Mouse (Mus musculus): ENCODE data around the gene Mapkap1. TPM values are rescaled to one million over a fixed set of nuclear protein-coding genes. Genes with fewer than 3 reads are reported as not detected.
"Not testable (repeated sequence)": the region's sequence is repeated elsewhere in the genome, so short reads cannot be mapped to it uniquely, and the experiment has no call there.

The Mapkap1 gene
- polyA plus RNA-seq, 1 experiment from 2014 or later, result 122 TPM

DNA sequence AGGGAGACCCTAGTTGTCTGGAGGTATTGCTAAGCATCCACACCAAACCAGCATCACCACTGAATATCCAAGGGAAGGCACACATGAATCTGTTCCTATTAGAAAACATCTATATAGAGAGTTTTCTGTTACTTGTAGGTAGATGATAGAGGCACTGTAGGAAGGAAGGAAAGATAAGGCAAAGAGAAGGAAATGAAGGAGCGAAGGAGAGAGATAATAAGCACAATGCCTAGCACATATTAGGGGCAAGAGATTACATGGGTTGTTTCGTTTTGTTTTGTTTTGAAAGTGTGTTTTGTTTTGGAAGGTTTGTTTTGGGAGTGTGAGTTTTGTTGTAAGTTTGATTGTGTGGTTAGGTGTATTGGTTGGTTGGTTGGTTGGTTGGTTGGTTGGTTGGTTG, 27.6 kb upstream of the Mapkap1 start:
- no peak for ATAC-seq (ENCODE audit: insufficient number of reproducible peaks, insufficient read depth, low FRiP score, low TSS enrichment)
- Histone ChIP-seq H3K9ac (no peak overlapping the region), H3K4me2 (replicated peaks) (no peak overlapping the region), H3K9me3 (no peaks in the 10 kb centered on the region), H3K27me3 (no peaks in the 10 kb centered on the region), H3K4me1 (no peaks in the 10 kb centered on the region), H3K4me3 (no peak overlapping the region), H3K27ac (no peak overlapping the region), H3K36me3 (no peaks in the 10 kb centered on the region)
- WGBS, result 86% methylated on average over 2 of the region's 2 CpGs

- Histone ChIP-seq H3K4me3 (no peak overlapping the region), H3K27ac (no peak overlapping the region), H3K36me3 (no peaks in the 10 kb centered on the region), H3K4me1 (no peaks in the 10 kb centered on the region), H3K9ac (no peak overlapping the region), H3K4me2 (replicated peaks) (no peak overlapping the region), H3K27me3 (no peaks in the 10 kb centered on the region), H3K9me3 (no peaks in the 10 kb centered on the region)
- WGBS, result 55% methylated on average over 4 of the region's 4 CpGs
- no peak for ATAC-seq (ENCODE audit: insufficient number of reproducible peaks, insufficient read depth, low FRiP score, low TSS enrichment)
Measured at GRCm38 (mm10) chr2:34399535-34399934, 7.0 kb upstream of the Mapkap1 start.

DNA sequence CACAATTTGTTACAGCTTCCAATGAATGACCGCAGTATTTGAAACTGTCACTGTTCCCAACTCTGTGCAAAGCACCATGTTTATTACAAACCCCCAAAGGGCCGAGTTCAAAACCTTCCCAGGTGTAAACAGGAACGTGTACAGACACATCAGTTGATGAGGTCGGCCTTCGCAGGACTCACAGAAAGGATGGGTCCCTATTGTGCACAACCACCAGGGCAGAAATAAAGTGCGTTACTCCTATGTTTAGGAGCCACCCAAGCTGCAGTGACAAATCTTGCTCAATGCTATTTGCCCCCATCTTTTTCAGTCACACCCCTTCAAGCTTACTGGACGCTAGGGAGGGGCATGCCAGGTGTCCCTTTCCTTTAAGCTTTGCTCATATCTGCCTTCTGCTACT, 1.0 kb downstream of the Mapkap1 start:
- no peaks in the 10 kb centered on the region for H3K9me3 ChIP-seq
- no peak for ATAC-seq (ENCODE audit: insufficient number of reproducible peaks, insufficient read depth, low FRiP score, low TSS enrichment)
- 45% methylated on average over 7 of the region's 7 CpGs for WGBS

DNA sequence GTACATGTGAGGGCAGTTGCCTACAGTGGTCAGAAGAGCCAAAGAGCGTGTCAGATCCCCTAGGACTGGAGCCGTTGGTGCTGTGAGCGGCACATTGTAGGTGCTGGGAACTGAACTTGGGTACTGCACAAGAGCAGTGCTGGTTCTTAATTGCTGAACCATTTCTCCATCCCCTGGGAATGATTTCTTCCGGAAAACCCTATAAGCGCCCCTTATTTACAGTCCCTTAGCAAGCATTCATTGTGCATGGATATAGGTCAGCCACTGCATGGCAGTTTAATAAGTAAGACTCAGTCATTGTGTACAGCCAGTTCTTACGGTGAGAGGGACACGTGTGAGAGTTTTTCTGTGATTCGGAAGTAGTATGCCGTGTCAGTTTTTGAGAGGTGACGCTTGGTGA, 1.8 kb downstream of the Mapkap1 start:
- H3K4me2 ChIP-seq (replicated peaks), result no peak overlapping the region
- WGBS, result 92% methylated on average over 10 of the region's 10 CpGs
- no peak overlapping the region for H3K4me3 ChIP-seq
- no peaks in the 10 kb centered on the region for H3K36me3 ChIP-seq
- no peak overlapping the region for H3K27ac ChIP-seq
- H3K9ac ChIP-seq, result no peak overlapping the region
- peaks cover 13% of the 10 kb centered on the region for H3K4me1 ChIP-seq
- no peaks in the 10 kb centered on the region for H3K9me3 ChIP-seq
- ATAC-seq (ENCODE audit: insufficient number of reproducible peaks, insufficient read depth, low FRiP score, low TSS enrichment), result no peak
- H3K27me3 ChIP-seq, result no peaks in the 10 kb centered on the region

More for the DNA sequence above, 1.0 kb downstream of the Mapkap1 start:
- H3K36me3 ChIP-seq, result no peaks in the 10 kb centered on the region
- peak overlapping the region; percentile 80 for H3K4me2 ChIP-seq (replicated peaks)
- H3K4me1 ChIP-seq, result peaks cover 13% of the 10 kb centered on the region
- H3K27ac ChIP-seq, result no peak overlapping the region
- H3K4me3 ChIP-seq, result peak overlapping the region; percentile 97
- H3K9ac ChIP-seq, result peak overlapping the region; percentile 88
- no peaks in the 10 kb centered on the region for H3K27me3 ChIP-seq

GRCm38 (mm10) chr2:34409741-34410340, 3.3 kb downstream of the Mapkap1 start:
- no peaks in the 10 kb centered on the region for H3K36me3 ChIP-seq

DNA sequence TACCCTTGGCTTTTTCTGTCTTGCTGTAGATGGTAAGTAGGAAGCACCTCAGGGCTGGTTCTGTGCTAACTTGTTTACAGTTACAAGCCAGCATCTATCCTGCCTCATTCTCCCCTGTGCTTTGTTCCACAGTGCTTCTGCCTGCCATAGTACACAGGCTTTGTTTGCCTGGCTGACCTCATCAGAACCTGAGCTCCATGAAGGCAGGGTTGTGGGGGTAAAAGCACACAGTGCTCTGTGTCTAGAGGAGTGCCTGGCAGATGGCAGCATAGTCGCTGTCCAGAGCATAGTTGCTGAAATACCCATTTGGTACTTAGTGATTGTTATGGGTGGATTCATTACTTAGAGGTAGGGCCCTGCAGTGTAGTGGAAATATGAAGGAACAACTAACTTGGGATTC, 13.7 kb downstream of the Mapkap1 start:
- Histone ChIP-seq H3K9ac (no peak overlapping the region), H3K36me3 (no peaks in the 10 kb centered on the region), H3K27ac (no peak overlapping the region), H3K9me3 (no peaks in the 10 kb centered on the region), H3K4me2 (replicated peaks) (no peak overlapping the region), H3K27me3 (no peaks in the 10 kb centered on the region), H3K4me1 (no peaks in the 10 kb centered on the region), H3K4me3 (no peak overlapping the region)
- WGBS, result 45% methylated on average over 1 of the region's 1 CpGs
- no peak for ATAC-seq (ENCODE audit: insufficient number of reproducible peaks, insufficient read depth, low FRiP score, low TSS enrichment)

More at GRCm38 (mm10) chr2:34409741-34410340, 3.3 kb downstream of the Mapkap1 start:
- 87% methylated on average over 5 of the region's 5 CpGs for WGBS
- no peak overlapping the region for H3K4me2 ChIP-seq (replicated peaks)
- no peaks in the 10 kb centered on the region for H3K27me3 ChIP-seq
- peaks cover 13% of the 10 kb centered on the region for H3K4me1 ChIP-seq
- H3K9ac ChIP-seq, result no peak overlapping the region
- no peaks in the 10 kb centered on the region for H3K9me3 ChIP-seq
- ATAC-seq (ENCODE audit: insufficient number of reproducible peaks, insufficient read depth, low FRiP score, low TSS enrichment), result no peak
- no peak overlapping the region for H3K4me3 ChIP-seq
- no peak overlapping the region for H3K27ac ChIP-seq

DNA sequence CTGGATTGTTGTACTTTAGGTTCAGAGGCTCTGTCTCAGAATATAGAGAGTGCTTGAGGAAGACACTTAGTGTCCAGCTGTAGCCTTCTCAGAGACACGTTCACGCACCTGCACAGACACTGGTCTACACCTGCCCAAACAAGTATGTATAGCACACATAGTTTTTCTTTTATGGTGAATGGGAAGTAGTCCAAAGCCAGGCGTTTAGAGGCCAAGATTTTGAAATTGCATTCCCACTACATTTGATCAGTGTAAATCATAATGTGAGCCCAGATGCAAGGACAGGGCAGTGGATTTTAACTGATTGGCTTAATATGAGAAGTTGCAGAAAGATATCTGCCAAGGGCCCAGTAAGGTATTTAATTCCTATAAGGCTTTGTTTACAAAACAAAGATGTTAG, 17.6 kb downstream of the Mapkap1 start:
- Histone ChIP-seq H3K9ac (no peak overlapping the region), H3K4me1 (0 out of 2 replicates have a peak, but pooled peaks cover 4% of the 10 kb centered on the region), H3K4me3 (no peak overlapping the region), H3K36me3 (no peaks in the 10 kb centered on the region), H3K9me3 (no peaks in the 10 kb centered on the region), H3K27ac (no peak overlapping the region), H3K4me2 (replicated peaks) (no peak overlapping the region), H3K27me3 (no peaks in the 10 kb centered on the region)
- WGBS, result 93% methylated on average over 3 of the region's 3 CpGs
- no peak for ATAC-seq (ENCODE audit: insufficient number of reproducible peaks, insufficient read depth, low FRiP score, low TSS enrichment)

DNA sequence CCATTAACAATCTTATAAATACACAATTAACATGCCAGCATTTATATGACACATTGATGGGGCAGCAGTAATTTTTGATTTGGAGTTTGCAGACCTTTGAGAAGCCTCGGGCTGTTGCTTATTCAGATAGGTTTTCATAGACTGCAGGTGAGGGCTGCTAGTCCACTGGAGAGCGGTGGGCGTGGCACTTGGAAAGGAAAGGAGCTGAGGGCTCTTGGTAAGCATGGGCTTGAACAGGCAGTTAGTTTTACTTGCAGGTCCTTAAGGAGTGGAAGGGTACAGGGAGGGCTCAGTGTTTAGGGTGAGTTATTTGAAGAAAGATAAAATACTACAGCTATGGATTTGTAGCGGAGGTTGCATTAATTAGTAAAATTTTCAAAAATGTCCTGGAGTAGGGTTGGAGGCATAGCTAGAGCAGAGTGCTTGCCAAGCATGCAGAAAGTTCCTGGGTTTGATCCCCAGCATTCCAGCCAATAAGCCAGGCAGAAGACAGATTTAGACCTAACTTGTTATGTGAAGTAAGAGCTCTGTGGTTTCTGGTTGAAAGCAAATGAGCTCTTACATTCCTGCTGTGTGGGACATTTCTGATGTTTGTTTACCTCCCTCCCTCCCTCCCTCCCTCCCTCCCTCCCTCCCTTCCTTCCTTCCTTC, 19.1 kb downstream of the Mapkap1 start:
- Histone ChIP-seq H3K27ac (no peak overlapping the region), H3K9ac (no peak overlapping the region), H3K4me2 (replicated peaks) (no peak overlapping the region), H3K9me3 (no peaks in the 10 kb centered on the region), H3K27me3 (no peaks in the 10 kb centered on the region), H3K36me3 (no peaks in the 10 kb centered on the region), H3K4me3 (no peak overlapping the region), H3K4me1 (0 out of 2 replicates have a peak, but pooled peaks cover 4% of the 10 kb centered on the region)
- ATAC-seq (ENCODE audit: insufficient number of reproducible peaks, insufficient read depth, low FRiP score, low TSS enrichment), result no peak
- 88% methylated on average over 4 of the region's 4 CpGs for WGBS

DNA sequence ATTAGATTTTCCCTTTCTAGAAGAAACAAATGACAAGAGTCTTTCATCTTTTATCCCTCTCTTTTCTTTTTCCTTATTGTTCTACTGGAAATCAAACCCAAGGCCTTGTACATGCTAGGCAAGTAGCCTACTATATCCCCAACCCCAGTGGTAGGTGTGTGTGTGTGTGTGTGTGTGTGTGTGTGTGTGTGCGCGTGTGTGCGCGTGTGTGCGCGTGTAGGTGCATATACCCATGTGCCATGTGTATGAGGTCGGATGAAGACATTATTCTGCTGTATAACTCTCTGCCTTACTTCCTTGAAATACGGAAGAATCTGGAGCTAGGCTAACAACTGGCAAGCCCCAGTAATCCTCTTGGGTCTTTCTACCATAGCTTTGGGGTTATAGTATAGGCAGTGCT, 24.1 kb downstream of the Mapkap1 start:
- H3K9me3 ChIP-seq, result no peaks in the 10 kb centered on the region
- H3K27me3 ChIP-seq, result no peaks in the 10 kb centered on the region
- no peak overlapping the region for H3K4me3 ChIP-seq
- no peak for ATAC-seq (ENCODE audit: insufficient number of reproducible peaks, insufficient read depth, low FRiP score, low TSS enrichment)
- no peak overlapping the region for H3K9ac ChIP-seq
- WGBS, result 95% methylated on average over 8 of the region's 8 CpGs
- H3K27ac ChIP-seq, result no peak overlapping the region
- 0 out of 2 replicates have a peak, but pooled peaks cover 2% of the 10 kb centered on the region for H3K4me1 ChIP-seq
- 0 out of 2 replicates have a peak, but pooled peaks cover 7% of the 10 kb centered on the region for H3K36me3 ChIP-seq
- H3K4me2 ChIP-seq (replicated peaks), result no peak overlapping the region

- Histone ChIP-seq H3K9me3 (no peaks in the 10 kb centered on the region), H3K27me3 (no peaks in the 10 kb centered on the region), H3K4me1 (no peaks in the 10 kb centered on the region), H3K36me3 (peaks cover 8% of the 10 kb centered on the region), H3K4me2 (replicated peaks) (no peak overlapping the region), H3K4me3 (no peak overlapping the region), H3K27ac (no peak overlapping the region), H3K9ac (no peak overlapping the region)
- WGBS, result 93% methylated on average over 12 of the region's 12 CpGs
- ATAC-seq (ENCODE audit: insufficient number of reproducible peaks, insufficient read depth, low FRiP score, low TSS enrichment), result no peak
Measured at GRCm38 (mm10) chr2:34431701-34432372, 25.3 kb downstream of the Mapkap1 start.

GRCm38 (mm10) chr2:34432887-34433286, 26.3 kb downstream of the Mapkap1 start:
- H3K9me3 ChIP-seq; H3K4me3 ChIP-seq; H3K27me3 ChIP-seq; H3K9ac ChIP-seq; H3K4me1 ChIP-seq; ATAC-seq (ENCODE audit: insufficient number of reproducible peaks, insufficient read depth, low FRiP score, low TSS enrichment); H3K27ac ChIP-seq; H3K4me2 ChIP-seq (replicated peaks): not testable (repeated sequence)
- WGBS, result 93% methylated on average over 1 of the region's 2 CpGs
- H3K36me3 ChIP-seq, result peaks cover 19% of the 10 kb centered on the region

DNA sequence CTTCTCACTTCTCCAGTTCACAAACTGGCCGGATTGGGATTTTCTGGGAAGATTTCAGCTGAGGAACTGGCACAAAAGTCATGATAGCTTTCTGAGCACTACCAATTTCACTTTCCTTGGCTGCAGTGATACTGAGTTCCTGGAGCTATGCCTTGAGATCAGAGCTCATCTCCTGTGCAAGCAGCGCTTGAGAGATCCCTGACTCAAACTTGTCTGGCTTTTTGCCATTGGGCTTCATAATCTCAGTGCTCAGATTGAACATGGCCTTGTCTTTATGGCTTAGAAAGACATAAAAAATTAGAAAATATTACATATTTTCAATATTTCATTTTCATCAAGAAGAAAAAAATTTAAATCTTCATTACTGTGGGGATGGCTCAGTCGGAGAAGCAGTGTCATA, 29.8 kb downstream of the Mapkap1 start:
- peaks cover 23% of the 10 kb centered on the region for H3K36me3 ChIP-seq
- H3K9me3 ChIP-seq, result no peaks in the 10 kb centered on the region
- 88% methylated on average over 3 of the region's 3 CpGs for WGBS
- H3K4me1 ChIP-seq, result no peaks in the 10 kb centered on the region
- no peak for ATAC-seq (ENCODE audit: insufficient number of reproducible peaks, insufficient read depth, low FRiP score, low TSS enrichment)
- H3K4me2 ChIP-seq (replicated peaks), result no peak overlapping the region
- no peak overlapping the region for H3K27ac ChIP-seq
- no peak overlapping the region for H3K4me3 ChIP-seq
- no peak overlapping the region for H3K9ac ChIP-seq
- H3K27me3 ChIP-seq, result no peaks in the 10 kb centered on the region

Data from embryonic facial prominence, embryonic 12.5 days (tissue).